Mouse (Mus musculus) ES-Bruce4 (cell line): ENCODE results near the gene Gm21981. TPM values are rescaled to one million over a fixed set of nuclear protein-coding genes. Genes with fewer than 3 reads are reported as not detected.

Experiments used
- H3K27ac ChIP-seq: 2 replicates; pipeline ENCODE4 v1.5.1; 2012; ENCODE audit warnings: low read length, inconsistent platforms; ENCODE audit not compliant: insufficient read depth
- H3K27me3 ChIP-seq: 2 replicates; pipeline ENCODE4 v1.6.1; 2012; ENCODE audit warnings: mild to moderate bottlenecking, low read length, inconsistent platforms; ENCODE audit not compliant: control insufficient read depth, poor library complexity, insufficient read depth, severe bottlenecking
- H3K36me3 ChIP-seq: 2 replicates; pipeline ENCODE4 v1.6.1; 2012; ENCODE audit warnings: inconsistent platforms, mild to moderate bottlenecking, low read length, moderate library complexity; ENCODE audit not compliant: control insufficient read depth, poor library complexity, insufficient read depth, severe bottlenecking
- H3K4me1 ChIP-seq: one replicate; pipeline ENCODE4 v1.8.1; 2011; ENCODE audit warnings: low read length; ENCODE audit not compliant: control insufficient read depth, insufficient read depth
- H3K4me3 ChIP-seq: 2 replicates; pipeline ENCODE4 v1.5.1; 2011; ENCODE audit warnings: low read depth, mild to moderate bottlenecking, low read length
- H3K9ac ChIP-seq: 2 replicates; pipeline ENCODE4 v1.6.1; 2012; ENCODE audit warnings: low read depth, mild to moderate bottlenecking, inconsistent platforms; ENCODE audit not compliant: poor library complexity, severe bottlenecking
- H3K9me3 ChIP-seq: replicated peaks from 2 replicates; pipeline ENCODE4 v1.6.1; 2012; ENCODE audit warnings: mild to moderate bottlenecking, low read length, inconsistent platforms; ENCODE audit not compliant: control insufficient read depth, poor library complexity, insufficient read depth, severe bottlenecking
- CTCF ChIP-seq: IDR thresholded peaks from one replicate; pipeline ENCODE4 v1.8.1; 2011; ENCODE audit warnings: low read depth, low read length
- EP300 ChIP-seq: IDR thresholded peaks from 2 replicates; pipeline ENCODE4 v1.6.1; 2011; ENCODE audit warnings: low read depth, low read length; ENCODE audit not compliant: insufficient read depth
- POLR2A ChIP-seq: IDR thresholded peaks from one replicate; pipeline ENCODE4 v1.8.1; 2011; ENCODE audit warnings: low read length; ENCODE audit not compliant: insufficient read depth
- polyA plus RNA-seq: library from polyadenylated mRNA; stranded (reverse); fragments of >200 nt; gene quantifications from 2 replicates; pipeline ENCODE4 v1.2.4, GENCODE M21; 2011; ENCODE audit warnings: low read depth; ENCODE audit not compliant: missing spikeins, insufficient read depth, insufficient read length

The Gm21981 gene
- polyA plus RNA-seq, 1 experiment = 0.24 TPM

DNA sequence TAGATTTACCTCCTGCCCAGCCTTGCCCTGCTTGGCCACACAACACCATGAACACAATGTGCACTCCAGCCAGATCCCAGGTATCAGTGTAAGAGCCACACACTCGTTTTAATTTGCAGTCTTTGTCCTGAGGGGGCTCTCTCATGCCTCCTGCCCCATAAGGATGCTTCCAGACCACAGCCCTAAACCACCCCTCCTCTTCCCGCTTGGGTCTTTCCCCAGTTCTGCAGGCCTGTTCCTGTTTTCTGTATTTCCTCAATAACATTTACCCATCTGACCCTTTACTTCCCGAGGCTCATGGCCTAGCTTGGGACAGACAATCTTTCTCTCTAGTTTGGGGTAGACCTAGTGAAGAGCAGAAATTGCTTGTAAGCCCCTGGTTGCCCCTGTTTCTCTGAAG lies 20.8 kb upstream of the Gm21981 start:
- no peak for TF ChIP-seq CTCF
- no peak for TF ChIP-seq EP300
- TF ChIP-seq POLR2A = no peak
- Histone ChIP-seq H3K4me1 (peaks cover 19% of the 10 kb centered on the region), H3K27ac (no peak overlapping the region), H3K9me3 (no peaks in the 10 kb centered on the region), H3K36me3 (no peaks in the 10 kb centered on the region), H3K27me3 (no peaks in the 10 kb centered on the region), H3K9ac (no peak overlapping the region), H3K4me3 (no peak overlapping the region)

DNA sequence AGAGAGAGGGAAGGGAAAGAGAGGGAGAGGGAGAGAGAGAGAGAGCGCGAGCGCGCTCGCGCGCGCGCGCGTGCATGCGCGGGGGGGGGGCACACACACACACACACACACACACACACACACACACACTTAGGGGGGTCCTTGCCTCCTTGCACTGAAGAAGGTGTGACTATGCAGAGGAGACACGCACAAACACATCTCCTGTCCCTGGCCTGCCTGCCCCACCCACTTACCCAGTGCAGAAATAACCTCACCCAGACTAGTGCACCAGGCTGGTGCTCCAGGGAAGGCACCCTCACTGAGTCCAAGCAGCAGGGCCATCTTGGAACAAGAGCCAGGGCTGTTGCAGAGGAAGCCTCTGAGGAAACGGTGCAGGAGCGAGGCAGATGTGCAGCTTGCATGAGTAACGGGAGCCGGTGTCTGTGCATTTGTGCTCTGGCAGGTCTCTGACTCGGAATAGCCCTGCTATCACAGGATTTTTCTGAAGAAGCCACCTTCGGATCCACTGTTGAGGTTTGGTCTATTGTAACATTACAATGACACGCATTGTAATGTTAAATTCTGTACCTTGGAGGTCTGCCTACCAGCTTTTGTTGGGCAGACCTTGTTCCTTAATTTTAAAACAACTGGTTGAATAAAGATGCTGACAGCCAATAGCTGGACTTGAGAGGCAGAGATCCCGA lies 18.8 kb upstream of the Gm21981 start:
- TF ChIP-seq EP300 (0 out of 2 replicates have a peak, but pooled peaks have one; percentile 5), POLR2A (no peak)
- peaks cover 21% of the 10 kb centered on the region for H3K4me1 ChIP-seq
- no peak overlapping the region for H3K9ac ChIP-seq
- H3K27me3 ChIP-seq = no peaks in the 10 kb centered on the region
- peak overlapping the region; percentile 34 for H3K4me3 ChIP-seq
- peak overlapping the region; percentile 73 for H3K27ac ChIP-seq
- no peaks in the 10 kb centered on the region for H3K36me3 ChIP-seq
- H3K9me3 ChIP-seq = no peaks in the 10 kb centered on the region

DNA sequence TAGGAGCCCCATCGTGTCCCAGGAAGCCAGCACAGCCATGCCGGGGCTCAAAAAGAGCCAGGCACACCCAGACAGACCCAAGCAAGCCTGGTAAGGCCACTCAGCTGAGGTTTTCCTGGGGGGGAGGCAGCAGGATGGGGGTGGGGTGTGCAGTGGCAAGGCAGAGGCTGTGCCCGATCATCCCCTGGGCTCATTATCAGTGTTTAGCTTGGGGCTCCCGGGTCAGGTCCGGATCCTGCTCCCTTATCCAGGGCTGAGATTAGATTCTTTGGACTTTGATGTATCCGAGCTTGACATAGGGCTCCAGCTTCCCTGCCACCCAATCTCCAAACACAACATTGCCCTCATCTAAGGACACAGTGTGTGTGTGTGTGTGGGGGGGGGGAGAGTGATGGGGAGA lies 17.6 kb upstream of the Gm21981 start:
- TF ChIP-seq POLR2A = no peak
- TF ChIP-seq CTCF = no peak
- TF ChIP-seq EP300 = no peak
- Histone ChIP-seq H3K4me3 (no peak overlapping the region), H3K9me3 (no peaks in the 10 kb centered on the region), H3K27me3 (no peaks in the 10 kb centered on the region), H3K36me3 (no peaks in the 10 kb centered on the region), H3K9ac (no peak overlapping the region), H3K27ac (peak overlapping the region; percentile 81), H3K4me1 (peaks cover 22% of the 10 kb centered on the region)

DNA sequence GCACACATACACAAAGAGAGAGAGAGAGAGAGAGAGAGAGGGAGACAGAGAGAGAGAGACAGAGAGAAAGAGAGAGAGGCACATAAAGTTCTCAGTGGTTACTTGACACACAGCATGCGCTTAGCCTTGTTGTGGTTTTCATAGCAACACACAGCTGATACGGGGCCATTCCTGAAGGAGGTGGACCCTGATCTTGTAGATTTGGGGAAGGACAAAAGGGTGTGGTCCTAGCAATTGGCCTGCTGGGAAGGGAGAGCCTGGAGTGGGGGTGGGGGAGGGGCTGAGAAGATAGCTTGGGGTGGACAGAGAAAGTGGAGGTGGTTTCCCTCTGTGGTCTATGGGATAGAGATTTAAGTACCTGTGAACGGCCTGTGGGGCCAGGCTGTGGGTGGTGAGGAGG lies 15.8 kb upstream of the Gm21981 start:
- H3K4me3 ChIP-seq = no peak overlapping the region
- H3K9ac ChIP-seq = 0 out of 2 replicates have a peak overlapping the region, but pooled peaks have one; percentile 5
- H3K27me3 ChIP-seq = no peaks in the 10 kb centered on the region
- H3K27ac ChIP-seq = peak overlapping the region; percentile 71
- peak; percentile 87 for TF ChIP-seq EP300
- TF ChIP-seq CTCF = no peak
- TF ChIP-seq POLR2A = no peak
- no peaks in the 10 kb centered on the region for H3K9me3 ChIP-seq
- H3K4me1 ChIP-seq = peaks cover 24% of the 10 kb centered on the region
- H3K36me3 ChIP-seq = no peaks in the 10 kb centered on the region

DNA sequence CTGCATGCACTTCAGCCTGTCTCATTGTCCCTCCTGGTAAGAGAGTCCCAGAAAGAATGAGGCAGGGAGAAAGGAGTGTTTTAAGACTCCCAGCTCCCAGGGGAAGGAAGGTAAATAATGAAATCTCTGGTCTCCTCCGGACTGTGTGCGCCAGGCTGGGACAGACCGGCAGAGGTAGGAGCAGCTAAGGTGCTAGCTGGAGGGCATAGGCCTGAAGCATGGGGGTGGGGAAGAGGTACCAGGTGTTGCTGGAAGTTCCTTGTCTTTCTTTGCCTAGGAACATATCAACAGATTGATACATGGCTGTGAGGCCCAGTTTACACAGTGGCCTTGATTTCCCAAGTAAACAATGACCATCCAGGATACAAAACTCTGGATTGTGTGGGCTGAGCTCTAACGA lies 14.7 kb upstream of the Gm21981 start:
- Histone ChIP-seq H3K27me3 (no peaks in the 10 kb centered on the region), H3K27ac (no peak overlapping the region), H3K9me3 (no peaks in the 10 kb centered on the region), H3K4me1 (peaks cover 24% of the 10 kb centered on the region), H3K9ac (no peak overlapping the region), H3K36me3 (no peaks in the 10 kb centered on the region), H3K4me3 (no peak overlapping the region)
- peak; percentile 72 for TF ChIP-seq EP300
- TF ChIP-seq POLR2A = no peak

DNA sequence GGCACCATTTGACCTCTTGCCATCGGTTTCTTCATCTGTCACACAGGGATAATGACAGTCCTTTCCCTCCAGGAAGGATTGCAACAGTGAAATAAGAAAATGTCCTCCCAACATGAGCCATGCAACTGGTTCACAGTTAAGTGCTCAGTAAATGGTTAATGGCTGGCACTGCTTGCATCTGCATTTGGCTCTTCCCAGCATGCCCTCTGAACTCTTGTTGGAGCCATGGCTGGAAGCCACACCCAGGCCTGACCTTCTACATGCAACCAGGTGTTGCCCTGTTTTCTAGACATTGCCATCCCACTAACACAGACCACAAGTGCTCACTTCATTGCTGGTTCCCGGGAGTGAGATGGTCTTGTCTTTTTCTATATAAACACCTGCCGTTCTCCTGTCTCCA lies 13.7 kb upstream of the Gm21981 start:
- Histone ChIP-seq H3K9ac (no peak overlapping the region), H3K27ac (no peak overlapping the region), H3K27me3 (no peaks in the 10 kb centered on the region), H3K4me1 (peaks cover 24% of the 10 kb centered on the region), H3K36me3 (no peaks in the 10 kb centered on the region), H3K9me3 (no peaks in the 10 kb centered on the region), H3K4me3 (no peak overlapping the region)
- TF ChIP-seq POLR2A (no peak), EP300 (no peak), CTCF (no peak)
